Mouse (Mus musculus): ENCODE results near the gene Tpk1. TPM values are rescaled to one million over a fixed set of nuclear protein-coding genes. Genes with fewer than 3 reads are reported as not detected.

Tpk1 gene
- polyA plus RNA-seq, 1 experiment from 2014 or later, result 6.5 TPM

GRCm38 (mm10) chr6:43343006-43343405 is 323.1 kb downstream of the Tpk1 start:
- no peak for ATAC-seq
- no peaks in the 10 kb centered on the region for H3K4me1 ChIP-seq (ENCODE audit: control insufficient read depth, insufficient read depth, low read depth, low read length)
- no peaks in the 10 kb centered on the region for H3K27me3 ChIP-seq (replicated peaks; ENCODE audit: control insufficient read depth, insufficient read depth, low read length)
- 92% methylated on average over 1 of the region's 1 CpGs for WGBS
- no peaks in the 10 kb centered on the region for H3K36me3 ChIP-seq (ENCODE audit: control insufficient read depth, insufficient read depth, low read length)
- no peak overlapping the region for H3K9ac ChIP-seq (ENCODE audit: low read depth, low read length)
- no peak overlapping the region for H3K4me2 ChIP-seq (ENCODE audit: low read length)
- no peak overlapping the region for H3K27ac ChIP-seq (ENCODE audit: low read depth, low read length)
- H3K4me3 ChIP-seq (ENCODE audit: low read length), result no peak overlapping the region
- no peaks in the 10 kb centered on the region for H3K9me3 ChIP-seq (ENCODE audit: control insufficient read depth, low read length)

- Histone ChIP-seq H3K27ac (ENCODE audit: low read depth, low read length) (no peak overlapping the region), H3K4me1 (ENCODE audit: control insufficient read depth, insufficient read depth, low read depth, low read length) (no peaks in the 10 kb centered on the region), H3K4me3 (ENCODE audit: low read length) (no peak overlapping the region), H3K9me3 (ENCODE audit: control insufficient read depth, low read length) (no peaks in the 10 kb centered on the region), H3K36me3 (ENCODE audit: control insufficient read depth, insufficient read depth, low read length) (no peaks in the 10 kb centered on the region), H3K4me2 (ENCODE audit: low read length) (no peak overlapping the region), H3K9ac (ENCODE audit: low read depth, low read length) (no peak overlapping the region), H3K27me3 (replicated peaks; ENCODE audit: control insufficient read depth, insufficient read depth, low read length) (no peaks in the 10 kb centered on the region)
- 40% methylated on average over 2 of the region's 2 CpGs for WGBS
- ATAC-seq, result peak; percentile 53; the same call in 1 of the 2 replicates
Measured at GRCm38 (mm10) chr6:43342386-43342785, 323.7 kb downstream of the Tpk1 start.

DNA sequence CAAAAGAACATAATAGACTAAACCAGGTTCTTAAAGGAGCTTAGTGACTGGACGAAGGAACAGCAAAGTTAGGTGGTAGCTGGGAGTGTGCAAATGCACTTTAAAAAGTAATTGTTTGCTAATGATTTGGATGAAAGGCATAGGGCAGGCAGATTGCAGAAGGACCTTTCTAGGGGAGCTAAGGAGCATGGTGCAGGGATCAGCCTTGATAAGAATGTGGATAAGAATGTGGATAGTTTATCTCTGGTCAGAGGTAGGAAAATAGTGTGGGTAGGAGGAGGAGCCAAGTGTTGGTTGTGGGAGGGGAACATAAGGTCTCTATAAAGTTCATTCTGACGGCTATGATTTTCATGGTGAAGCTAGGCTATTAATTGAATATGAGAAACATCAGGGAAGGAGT is 327.3 kb downstream of the Tpk1 start:
- Histone ChIP-seq H3K27me3 (replicated peaks; ENCODE audit: control insufficient read depth, insufficient read depth, low read length) (no peaks in the 10 kb centered on the region), H3K4me2 (ENCODE audit: low read length) (no peak overlapping the region), H3K4me3 (ENCODE audit: low read length) (no peak overlapping the region), H3K4me1 (ENCODE audit: control insufficient read depth, insufficient read depth, low read depth, low read length) (no peaks in the 10 kb centered on the region; the same call in 1 of the 2 replicates), H3K36me3 (ENCODE audit: control insufficient read depth, insufficient read depth, low read length) (no peaks in the 10 kb centered on the region), H3K27ac (ENCODE audit: low read depth, low read length) (no peak overlapping the region), H3K9me3 (ENCODE audit: control insufficient read depth, low read length) (no peaks in the 10 kb centered on the region), H3K9ac (ENCODE audit: low read depth, low read length) (no peak overlapping the region)
- WGBS, result 77% methylated on average over 2 of the region's 2 CpGs
- ATAC-seq, result no peak

- Histone ChIP-seq H3K36me3 (ENCODE audit: control insufficient read depth, insufficient read depth, low read length) (no peaks in the 10 kb centered on the region), H3K9ac (ENCODE audit: low read depth, low read length) (no peak overlapping the region), H3K27me3 (replicated peaks; ENCODE audit: control insufficient read depth, insufficient read depth, low read length) (no peaks in the 10 kb centered on the region), H3K27ac (ENCODE audit: low read depth, low read length) (no peak overlapping the region), H3K4me3 (ENCODE audit: low read length) (no peak overlapping the region), H3K9me3 (ENCODE audit: control insufficient read depth, low read length) (no peaks in the 10 kb centered on the region), H3K4me2 (ENCODE audit: low read length) (no peak overlapping the region), H3K4me1 (ENCODE audit: control insufficient read depth, insufficient read depth, low read depth, low read length) (no peaks in the 10 kb centered on the region; the same call in 1 of the 2 replicates)
- WGBS, result 31% methylated on average over 10 of the region's 10 CpGs
- peak; percentile 76 for ATAC-seq
Measured at GRCm38 (mm10) chr6:43337491-43337961, 328.6 kb downstream of the Tpk1 start.

GRCm38 (mm10) chr6:43335619-43336234 is 330.4 kb downstream of the Tpk1 start:
- H3K36me3 ChIP-seq (ENCODE audit: control insufficient read depth, insufficient read depth, low read length), result no peaks in the 10 kb centered on the region
- ATAC-seq, result peak; percentile 45; the same call in 1 of the 2 replicates
- H3K4me2 ChIP-seq (ENCODE audit: low read length), result no peak overlapping the region
- no peaks in the 10 kb centered on the region for H3K27me3 ChIP-seq (replicated peaks; ENCODE audit: control insufficient read depth, insufficient read depth, low read length)
- no peak overlapping the region for H3K9ac ChIP-seq (ENCODE audit: low read depth, low read length)
- no peak overlapping the region for H3K4me3 ChIP-seq (ENCODE audit: low read length)
- no peak overlapping the region for H3K27ac ChIP-seq (ENCODE audit: low read depth, low read length)
- H3K4me1 ChIP-seq (ENCODE audit: control insufficient read depth, insufficient read depth, low read depth, low read length), result no peaks in the 10 kb centered on the region; the same call in 1 of the 2 replicates
- 78% methylated on average over 3 of the region's 3 CpGs for WGBS
- H3K9me3 ChIP-seq (ENCODE audit: control insufficient read depth, low read length), result no peaks in the 10 kb centered on the region

DNA sequence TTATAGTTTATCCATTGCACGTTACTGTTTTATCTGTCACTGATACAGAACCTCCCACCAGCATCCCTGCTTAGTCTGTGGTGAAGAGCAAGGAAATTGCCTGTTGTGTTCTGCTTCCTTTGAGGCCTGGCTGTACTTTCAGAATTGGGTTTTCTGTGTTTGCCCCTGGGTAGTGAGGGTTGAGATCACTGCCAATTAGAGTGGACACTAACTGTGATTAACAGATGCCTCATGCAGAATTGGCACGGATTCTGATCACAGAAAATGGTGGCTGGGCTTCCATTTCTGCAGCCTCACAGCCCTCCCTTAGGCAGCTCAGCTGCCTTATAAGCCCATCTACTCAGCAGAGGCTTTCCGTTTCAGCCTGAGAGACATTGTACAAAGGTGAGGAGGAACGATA is 332.6 kb downstream of the Tpk1 start:
- 62% methylated on average over 4 of the region's 4 CpGs for WGBS
- Histone ChIP-seq H3K27ac (ENCODE audit: low read depth, low read length) (no peak overlapping the region), H3K36me3 (ENCODE audit: control insufficient read depth, insufficient read depth, low read length) (no peaks in the 10 kb centered on the region), H3K27me3 (replicated peaks; ENCODE audit: control insufficient read depth, insufficient read depth, low read length) (no peaks in the 10 kb centered on the region), H3K4me1 (ENCODE audit: control insufficient read depth, insufficient read depth, low read depth, low read length) (no peaks in the 10 kb centered on the region; the same call in 1 of the 2 replicates), H3K9me3 (ENCODE audit: control insufficient read depth, low read length) (no peaks in the 10 kb centered on the region), H3K4me3 (ENCODE audit: low read length) (no peak overlapping the region), H3K9ac (ENCODE audit: low read depth, low read length) (no peak overlapping the region), H3K4me2 (ENCODE audit: low read length) (no peak overlapping the region)
- ATAC-seq, result peak; percentile 67

DNA sequence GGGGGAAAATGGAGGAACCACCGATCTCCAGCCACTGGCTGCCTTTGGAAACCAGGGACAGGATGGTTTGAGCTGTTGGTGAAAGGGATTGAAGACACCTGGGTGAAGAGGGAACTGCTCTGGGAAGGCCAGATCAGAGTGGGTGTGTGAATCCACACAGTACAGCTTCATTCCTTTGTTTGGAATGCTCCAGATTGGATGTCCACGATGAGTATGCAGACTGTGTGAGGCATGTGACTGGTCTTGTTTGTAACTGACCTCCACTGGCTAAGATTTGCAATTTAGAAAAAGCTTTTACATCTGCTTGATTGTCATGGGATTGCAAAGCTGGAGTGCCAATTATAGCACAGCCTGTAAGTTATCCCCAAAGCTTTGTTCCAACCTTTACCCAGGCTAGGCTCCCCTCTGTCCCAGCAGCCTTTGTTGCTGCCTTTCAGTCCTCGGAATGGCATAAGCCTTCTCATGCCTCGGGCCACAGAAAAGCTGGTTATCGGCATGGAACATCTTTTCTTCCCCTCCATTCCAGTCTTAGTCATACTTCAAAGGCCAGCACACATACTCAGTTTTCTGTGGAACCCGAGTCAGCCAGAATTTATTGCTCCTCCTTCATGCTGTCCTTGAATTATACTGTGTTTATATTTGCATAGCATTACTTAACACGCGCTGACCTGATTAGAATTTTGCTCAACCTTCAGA is 353.0 kb downstream of the Tpk1 start:
- H3K27ac ChIP-seq (ENCODE audit: low read depth, low read length), result no peak overlapping the region
- 55% methylated on average over 8 of the region's 8 CpGs for WGBS

DNA sequence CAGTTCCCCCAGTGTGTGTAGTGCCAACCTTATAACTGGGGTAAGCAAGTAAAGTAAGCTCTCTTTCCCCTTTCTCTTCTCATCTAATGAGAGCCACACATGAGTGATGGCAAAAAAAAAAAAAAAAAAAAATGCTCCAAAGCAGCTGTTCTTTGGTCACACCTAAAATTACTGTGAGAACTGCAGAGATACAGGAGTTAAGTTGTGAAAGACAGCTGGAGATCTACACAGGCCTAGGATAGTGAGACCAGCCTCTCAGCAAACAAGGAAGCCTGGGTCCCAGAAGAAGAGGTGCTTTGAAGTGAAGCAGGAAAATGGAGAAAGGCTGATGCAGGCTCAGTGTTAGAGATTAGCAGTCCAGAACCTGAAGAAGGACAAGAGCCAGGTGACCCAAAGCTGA is 353.5 kb downstream of the Tpk1 start:
- H3K27ac ChIP-seq (ENCODE audit: low read depth, low read length), result no peak overlapping the region
- H3K27me3 ChIP-seq (replicated peaks; ENCODE audit: control insufficient read depth, insufficient read depth, low read length), result no peaks in the 10 kb centered on the region
- no peak overlapping the region for H3K9ac ChIP-seq (ENCODE audit: low read depth, low read length)
- no peak overlapping the region for H3K4me3 ChIP-seq (ENCODE audit: low read length)
- no peaks in the 10 kb centered on the region for H3K4me1 ChIP-seq (ENCODE audit: control insufficient read depth, insufficient read depth, low read depth, low read length)
- no peak for ATAC-seq
- H3K9me3 ChIP-seq (ENCODE audit: control insufficient read depth, low read length), result no peaks in the 10 kb centered on the region
- no peak overlapping the region for H3K4me2 ChIP-seq (ENCODE audit: low read length)
- no peaks in the 10 kb centered on the region for H3K36me3 ChIP-seq (ENCODE audit: control insufficient read depth, insufficient read depth, low read length)

More for the DNA sequence above, 353.0 kb downstream of the Tpk1 start:
- no peaks in the 10 kb centered on the region for H3K27me3 ChIP-seq (replicated peaks; ENCODE audit: control insufficient read depth, insufficient read depth, low read length)
- H3K36me3 ChIP-seq (ENCODE audit: control insufficient read depth, insufficient read depth, low read length), result no peaks in the 10 kb centered on the region
- no peak overlapping the region for H3K4me3 ChIP-seq (ENCODE audit: low read length)
- H3K4me1 ChIP-seq (ENCODE audit: control insufficient read depth, insufficient read depth, low read depth, low read length), result no peaks in the 10 kb centered on the region
- no peaks in the 10 kb centered on the region for H3K9me3 ChIP-seq (ENCODE audit: control insufficient read depth, low read length)
- no peak for ATAC-seq
- H3K4me2 ChIP-seq (ENCODE audit: low read length), result no peak overlapping the region
- no peak overlapping the region for H3K9ac ChIP-seq (ENCODE audit: low read depth, low read length)

GRCm38 (mm10) chr6:43310071-43310470 is 356.0 kb downstream of the Tpk1 start:
- no peak for ATAC-seq

More at GRCm38 (mm10) chr6:43310071-43310470, 356.0 kb downstream of the Tpk1 start:
- no peak overlapping the region for H3K27ac ChIP-seq (ENCODE audit: low read depth, low read length)
- no peaks in the 10 kb centered on the region for H3K9me3 ChIP-seq (ENCODE audit: control insufficient read depth, low read length)
- no peak overlapping the region for H3K4me2 ChIP-seq (ENCODE audit: low read length)
- WGBS, result 80% methylated on average over 6 of the region's 6 CpGs
- no peaks in the 10 kb centered on the region for H3K4me1 ChIP-seq (ENCODE audit: control insufficient read depth, insufficient read depth, low read depth, low read length)
- H3K36me3 ChIP-seq (ENCODE audit: control insufficient read depth, insufficient read depth, low read length), result no peaks in the 10 kb centered on the region
- no peak overlapping the region for H3K4me3 ChIP-seq (ENCODE audit: low read length)
- no peak overlapping the region for H3K9ac ChIP-seq (ENCODE audit: low read depth, low read length)
- no peaks in the 10 kb centered on the region for H3K27me3 ChIP-seq (replicated peaks; ENCODE audit: control insufficient read depth, insufficient read depth, low read length)
